Mouse (Mus musculus) C2C12 (cell line): ENCODE data around the gene Clasp1.

Source experiments
- CTCF ChIP-seq: IDR thresholded peaks from one replicate; pipeline ENCODE4 v1.5.1; 2011; ENCODE audit not compliant: control insufficient read depth, insufficient read depth, insufficient read length
- MAX ChIP-seq: IDR thresholded peaks from one replicate; pipeline ENCODE4 v1.6.1; 2011; ENCODE audit warnings: mild to moderate bottlenecking, control low read depth

DNA sequence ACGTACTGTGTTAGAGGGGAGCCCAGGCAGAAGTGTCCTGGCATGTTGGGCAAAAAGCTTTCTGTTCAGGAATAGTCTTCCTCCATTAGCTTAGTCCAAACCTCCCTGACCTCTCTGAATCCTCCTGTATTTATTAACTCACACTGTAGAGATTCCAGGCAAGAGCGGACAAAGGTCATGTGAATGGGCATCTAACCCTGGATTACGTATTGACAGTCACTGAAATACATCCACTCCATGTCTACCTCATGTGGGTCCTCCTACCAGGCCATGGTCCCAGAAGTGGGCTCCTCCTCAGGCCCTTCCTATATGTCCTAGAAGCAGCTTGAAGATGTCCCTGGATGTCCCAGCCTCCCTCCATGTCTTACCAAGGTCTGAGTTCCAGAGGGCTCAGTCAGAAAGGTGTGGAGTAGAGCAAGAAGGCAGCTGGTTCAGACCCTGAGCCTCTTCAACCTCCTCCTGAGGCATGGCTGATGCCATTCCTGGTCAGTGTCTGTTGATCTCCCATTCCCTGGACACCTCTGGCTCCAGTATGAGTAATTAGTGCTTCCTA lies 224.8 kb downstream of the Clasp1 start:
- TF ChIP-seq CTCF (no peak), MAX (no peak)
